Mouse (Mus musculus) layer of hippocampus, adult 11-12 months (tissue): Measurements from ENCODE around the gene Mettl14.
"Not testable (repeated sequence)": the region's sequence is repeated elsewhere in the genome, so short reads cannot be mapped to it uniquely, and the experiment has no call there.

Source experiments
- DNase-seq: peaks from one replicate; pipeline ENCODE4 v3.0.0; 2022; ENCODE audit warnings: low spot score

The Mettl14 gene

GRCm38 (mm10) chr3:123385486-123386156, at the start of gene Mettl14:
Gene Mettl14, minus strand, starts transcription at chr3:123386108.
- peak; percentile 97 for DNase-seq

- no peak for DNase-seq
These were observed 47.5 kb upstream of the Mettl14 start for GRCm38 (mm10) chr3:123433362-123433761.

- DNase-seq = no peak
These were observed 46.2 kb upstream of the Mettl14 start for GRCm38 (mm10) chr3:123431951-123432674.

GRCm38 (mm10) chr3:123429597-123430458, 43.9 kb upstream of the Mettl14 start:
- DNase-seq = no peak

GRCm38 (mm10) chr3:123428005-123428404, 42.1 kb upstream of the Mettl14 start:
- no peak for DNase-seq

- DNase-seq = no peak
These were observed 39.7 kb upstream of the Mettl14 start for GRCm38 (mm10) chr3:123425647-123426046.

GRCm38 (mm10) chr3:123413173-123413572, 27.3 kb upstream of the Mettl14 start:
- DNase-seq = no peak

GRCm38 (mm10) chr3:123411821-123412578, 26.1 kb upstream of the Mettl14 start:
- DNase-seq = no peak

GRCm38 (mm10) chr3:123404945-123405344, 19.0 kb upstream of the Mettl14 start:
- DNase-seq = no peak

GRCm38 (mm10) chr3:123397562-123398481, 11.9 kb upstream of the Mettl14 start:
- no peak for DNase-seq

- no peak for DNase-seq
These were observed 9.7 kb upstream of the Mettl14 start for GRCm38 (mm10) chr3:123395611-123396010.

GRCm38 (mm10) chr3:123391180-123391579, 5.3 kb upstream of the Mettl14 start:
- DNase-seq = no peak

- DNase-seq = not testable (repeated sequence)
These were observed 361 bp upstream of the Mettl14 start for GRCm38 (mm10) chr3:123386157-123386780.

GRCm38 (mm10) chr3:123385118-123385485, 806 bp downstream of the Mettl14 start:
- no peak for DNase-seq

- DNase-seq = no peak
These were observed 1.5 kb downstream of the Mettl14 start for GRCm38 (mm10) chr3:123384435-123384834.

- DNase-seq = no peak
These were observed 9.3 kb downstream of the Mettl14 start for GRCm38 (mm10) chr3:123376562-123376961.

GRCm38 (mm10) chr3:123371766-123372535, 14.0 kb downstream of the Mettl14 start:
- peak; percentile 71 for DNase-seq

- DNase-seq = no peak
These were observed 15.0 kb downstream of the Mettl14 start for GRCm38 (mm10) chr3:123370927-123371326.

GRCm38 (mm10) chr3:123369161-123369560, 16.7 kb downstream of the Mettl14 start:
- no peak for DNase-seq
